Mouse (Mus musculus) CH12.LX (cell line): ENCODE data around the gene Hist1h2bg.

Experiments
- BHLHE40 ChIP-seq: IDR thresholded peaks from 2 replicates; pipeline ENCODE4 v1.6.1; 2011; ENCODE audit warnings: mild to moderate bottlenecking, low read depth, low read length, improper control_type of control experiment
- CHD1 ChIP-seq: IDR thresholded peaks from 2 replicates; pipeline ENCODE4 v1.6.1; 2012; ENCODE audit warnings: low read depth, low read length, improper control_type of control experiment, inconsistent platforms
- CTCF ChIP-seq, 2 experiments: IDR thresholded peaks in 1 of 2; conservative IDR thresholded peaks in 1 of 2; 2 replicates each; pipeline ENCODE4 v1.5.1; 2011 to 2012; ENCODE audit warnings: low read depth in 2 of 2, low read length in 2 of 2, improper control_type of control experiment in 1 of 2, inconsistent platforms in 1 of 2, mild to moderate bottlenecking in 1 of 2, moderate library complexity in 1 of 2
- EP300 ChIP-seq: IDR thresholded peaks from 2 replicates; pipeline ENCODE4 v1.6.1; 2011; ENCODE audit warnings: low read length, improper control_type of control experiment
- GABPA ChIP-seq: IDR thresholded peaks from 2 replicates; pipeline ENCODE4 v1.6.1; 2012; ENCODE audit warnings: low read depth, low read length, improper control_type of control experiment, inconsistent platforms; ENCODE audit not compliant: insufficient replicate concordance
- HCFC1 ChIP-seq: IDR thresholded peaks from 2 replicates; pipeline ENCODE4 v1.6.1; 2012; ENCODE audit warnings: low read depth, mild to moderate bottlenecking, inconsistent platforms, low read length, improper control_type of control experiment
- IRF4 ChIP-seq: IDR thresholded peaks from 2 replicates; pipeline ENCODE4 v1.6.1; 2014; ENCODE audit warnings: low read depth, mild to moderate bottlenecking, inconsistent platforms, low read length, improper control_type of control experiment
- JUND ChIP-seq: conservative IDR thresholded peaks from 2 replicates; pipeline ENCODE4 v1.6.1; 2011; ENCODE audit warnings: low read depth, low read length, improper control_type of control experiment
- MAFK ChIP-seq: IDR thresholded peaks from 2 replicates; pipeline ENCODE4 v1.6.1; 2011; ENCODE audit warnings: low read length, improper control_type of control experiment; ENCODE audit not compliant: insufficient replicate concordance
- MAX ChIP-seq: IDR thresholded peaks from 2 replicates; pipeline ENCODE4 v1.6.1; 2011; ENCODE audit warnings: low read length, improper control_type of control experiment
- POLR2A ChIP-seq: IDR thresholded peaks from 2 replicates; pipeline ENCODE4 v1.6.1; 2011; ENCODE audit warnings: low read depth, mild to moderate bottlenecking, improper control_type of control experiment, low read length
- RAD21 ChIP-seq: IDR thresholded peaks from 2 replicates; pipeline ENCODE4 v1.6.1; 2011; ENCODE audit warnings: low read depth, mild to moderate bottlenecking, low read length, improper control_type of control experiment, moderate library complexity
- SMC3 ChIP-seq: IDR thresholded peaks from 2 replicates; pipeline ENCODE4 v1.6.1; 2011; ENCODE audit warnings: low read depth, low read length, improper control_type of control experiment

- TF ChIP-seq JUND (no peak), BHLHE40 (no peak), CTCF (conservative IDR thresholded peaks at IDR 0.05 in 1 of 2, IDR thresholded peaks at IDR 0.05 in 1 of 2; ENCODE audit: low read depth in 2 of 2, low read length in 2 of 2) (no peak), HCFC1 (no peak), POLR2A (no peak), GABPA (no peak), EP300 (no peak), IRF4 (no peak), CHD1 (no peak), MAFK (no peak), SMC3 (no peak), RAD21 (no peak), MAX (no peak)
Measured at GRCm38 (mm10) chr13:23529005-23529404, 42.2 kb upstream of the Hist1h2bg start.
